Mouse (Mus musculus) hindbrain, postnatal 0 days (tissue): ENCODE measurements around the gene Rarb. TPM values are rescaled to one million over a fixed set of nuclear protein-coding genes. Genes with fewer than 3 reads are reported as not detected.

ENCODE experiments used
- ATAC-seq: fragments of 200-750 bp; cut with Nextera tagmentation; 2 replicates; pipeline ENCODE4 v1.8.0; 2017; ENCODE audit warnings: mild to moderate bottlenecking, moderate TSS enrichment, moderate library complexity
- DNase-seq: peaks from one replicate; pipeline ENCODE4 v3.0.0-alpha.2; 2015; ENCODE audit warnings: low spot score
- H3K27ac ChIP-seq: fragments of 300-500 bp; sonication (generic); 2 replicates; pipeline ENCODE4 v1.5.1; 2014; ENCODE audit warnings: mild to moderate bottlenecking
- H3K27me3 ChIP-seq: fragments of 300-500 bp; sonication (generic); 2 replicates; pipeline ENCODE4 v1.6.1; 2014; ENCODE audit warnings: low read length, mixed read lengths; ENCODE audit not compliant: insufficient read depth
- H3K36me3 ChIP-seq: fragments of 300-500 bp; sonication (generic); 2 replicates; pipeline ENCODE4 v1.6.1; 2014; ENCODE audit warnings: low read length, mixed read lengths; ENCODE audit not compliant: insufficient read depth
- H3K4me1 ChIP-seq: fragments of 300-500 bp; sonication (generic); 2 replicates; pipeline ENCODE4 v1.6.1; 2014; ENCODE audit warnings: antibody characterized with exemption, low read length, mixed read lengths; ENCODE audit not compliant: insufficient read depth
- H3K4me2 ChIP-seq: fragments of 300-500 bp; sonication (generic); 2 replicates; pipeline ENCODE4 v1.6.1; 2014; ENCODE audit warnings: low read depth, mild to moderate bottlenecking, low read length, moderate library complexity, mixed read lengths
- H3K4me3 ChIP-seq: fragments of 300-500 bp; sonication (generic); 2 replicates; pipeline ENCODE4 v1.5.1; 2014; ENCODE audit warnings: low read length
- H3K9ac ChIP-seq: fragments of 300-500 bp; sonication (generic); replicated peaks from 2 replicates; pipeline ENCODE4 v1.6.1; 2014; ENCODE audit warnings: mild to moderate bottlenecking, low read length, moderate library complexity, mixed read lengths
- H3K9me3 ChIP-seq: fragments of 300-500 bp; sonication (generic); 2 replicates; pipeline ENCODE4 v1.6.1; 2016; ENCODE audit warnings: low read length, mixed read lengths
- CTCF ChIP-seq: IDR thresholded peaks from 2 replicates; pipeline ENCODE4 v1.5.1; 2016; ENCODE audit warnings: antibody characterized with exemption, control low read depth, low read depth
- WGBS: fragments of 180-500 bp; shearing (Covaris S2); extraction: QIAGEN DNeasy Blood & Tissue Kit; methylation state at CpG from one replicate; pipeline ENCODE4 v1.1.7; 2014; 5-methylcytosine and 5-hydroxymethylcytosine counted together
- polyA plus RNA-seq: library from polyadenylated mRNA; unstranded; fragments of >200 nt; fragmentation: Nextera tagmentation; extraction: Ambion mirVana; gene quantifications from 2 replicates; pipeline ENCODE4 v1.2.1, GENCODE M21; 2015
- total RNA-seq: library from RNA; depleted of rRNA; stranded (reverse); fragments of >200 nt; gene quantifications from 2 replicates; pipeline ENCODE4 v1.2.3, GENCODE M21; 2014

Gene Rarb
- total and polyA plus RNA-seq, 2 experiments from 2014 or later: 9.6 to 13.7 TPM

GRCm38 (mm10) chr14:16733595-16734298 is 85.2 kb downstream of the Rarb start:
- 0 out of 2 replicates have a peak overlapping the region, but pooled peaks have one; percentile 20 for H3K27ac ChIP-seq
- H3K27me3 ChIP-seq: no peaks in the 10 kb centered on the region
- no peaks in the 10 kb centered on the region for H3K9me3 ChIP-seq
- no peak overlapping the region for H3K4me3 ChIP-seq
- DNase-seq: peak; percentile 62
- ATAC-seq: peak; percentile 81
- 15% methylated on average over 9 of the region's 9 CpGs for WGBS
- H3K4me2 ChIP-seq: 0 out of 2 replicates have a peak overlapping the region, but pooled peaks have one; percentile 7
- no peak for TF ChIP-seq CTCF
- H3K9ac ChIP-seq: 0 out of 2 replicates have a peak overlapping the region, but pooled peaks have one; percentile 3
- peaks cover 9% of the 10 kb centered on the region for H3K4me1 ChIP-seq
- no peaks in the 10 kb centered on the region for H3K36me3 ChIP-seq

- WGBS: 30% methylated on average over 2 of the region's 2 CpGs
Measured at GRCm38 (mm10) chr14:16732054-16732453, 86.9 kb downstream of the Rarb start.

GRCm38 (mm10) chr14:16728175-16728838 is 90.6 kb downstream of the Rarb start:
- Histone ChIP-seq H3K4me2 (no peak overlapping the region), H3K9me3 (no peaks in the 10 kb centered on the region), H3K4me1 (peaks cover under 1% of the 10 kb centered on the region; the same call in 1 of the 2 replicates), H3K36me3 (no peaks in the 10 kb centered on the region), H3K4me3 (no peak overlapping the region), H3K27ac (no peak overlapping the region), H3K27me3 (no peaks in the 10 kb centered on the region), H3K9ac (no peak overlapping the region)
- no peak for TF ChIP-seq CTCF
- no peak for DNase-seq
- WGBS: 98% methylated on average over 2 of the region's 2 CpGs
- ATAC-seq: no peak

More at GRCm38 (mm10) chr14:16732054-16732453, 86.9 kb downstream of the Rarb start:
- no peak overlapping the region for H3K4me3 ChIP-seq
- H3K9me3 ChIP-seq: no peaks in the 10 kb centered on the region
- TF ChIP-seq CTCF: no peak
- H3K4me2 ChIP-seq: no peak overlapping the region
- DNase-seq: no peak
- no peak overlapping the region for H3K9ac ChIP-seq
- peaks cover 9% of the 10 kb centered on the region for H3K4me1 ChIP-seq
- no peaks in the 10 kb centered on the region for H3K27me3 ChIP-seq
- H3K27ac ChIP-seq: no peak overlapping the region
- no peaks in the 10 kb centered on the region for H3K36me3 ChIP-seq
- no peak for ATAC-seq

- Histone ChIP-seq H3K4me3 (no peak overlapping the region), H3K9ac (no peak overlapping the region), H3K4me1 (no peaks in the 10 kb centered on the region), H3K4me2 (no peak overlapping the region), H3K27me3 (no peaks in the 10 kb centered on the region), H3K9me3 (no peaks in the 10 kb centered on the region), H3K27ac (no peak overlapping the region), H3K36me3 (no peaks in the 10 kb centered on the region)
- TF ChIP-seq CTCF: no peak
- ATAC-seq (no peak), DNase-seq (no peak)
- 96% methylated on average over 15 of the region's 15 CpGs for WGBS
Measured at GRCm38 (mm10) chr14:16723991-16724390, 95.0 kb downstream of the Rarb start.

GRCm38 (mm10) chr14:16717821-16718220 is 101.1 kb downstream of the Rarb start:
- Histone ChIP-seq H3K4me2 (no peak overlapping the region), H3K4me1 (no peaks in the 10 kb centered on the region), H3K27ac (no peak overlapping the region), H3K9me3 (no peaks in the 10 kb centered on the region), H3K36me3 (no peaks in the 10 kb centered on the region), H3K4me3 (no peak overlapping the region), H3K27me3 (no peaks in the 10 kb centered on the region), H3K9ac (no peak overlapping the region)
- TF ChIP-seq CTCF: no peak
- no peak for DNase-seq
- 78% methylated on average over 3 of the region's 3 CpGs for WGBS
- ATAC-seq: no peak

- H3K27ac ChIP-seq: no peak overlapping the region
- H3K9me3 ChIP-seq: no peaks in the 10 kb centered on the region
- no peaks in the 10 kb centered on the region for H3K27me3 ChIP-seq
- DNase-seq (no peak), ATAC-seq (no peak)
- no peak for TF ChIP-seq CTCF
- no peaks in the 10 kb centered on the region for H3K36me3 ChIP-seq
- no peak overlapping the region for H3K4me2 ChIP-seq
- 50% methylated on average over 9 of the region's 9 CpGs for WGBS
- H3K4me3 ChIP-seq: no peak overlapping the region
- H3K9ac ChIP-seq: no peak overlapping the region
- no peaks in the 10 kb centered on the region for H3K4me1 ChIP-seq
Measured at GRCm38 (mm10) chr14:16714344-16714955, 104.5 kb downstream of the Rarb start.
